Mouse (Mus musculus): Measurements from ENCODE around the gene Myo1g. TPM values are rescaled to one million over a fixed set of nuclear protein-coding genes. Genes with fewer than 3 reads are reported as not detected.

Gene Myo1g
- polyA plus RNA-seq, 1 experiment = 0.04 TPM

- Histone ChIP-seq H3K79me3 (ENCODE audit: low read depth) (peaks cover 28% of the 10 kb centered on the region), H3K79me2 (ENCODE audit: control insufficient read depth, insufficient read depth) (peaks cover 34% of the 10 kb centered on the region), H3K4me3 (ENCODE audit: insufficient read depth, poor library complexity, severe bottlenecking) (no peak overlapping the region), H3ac (ENCODE audit: control insufficient read depth, insufficient read length, low read depth) (no peak overlapping the region), H3K27me3 (ENCODE audit: control insufficient read depth, insufficient read depth, insufficient read length) (no peaks in the 10 kb centered on the region), H3K36me3 (ENCODE audit: control insufficient read depth, insufficient read depth) (peaks cover 26% of the 10 kb centered on the region)
- TF ChIP-seq MAX (IDR thresholded peaks at IDR 0.05) (no peak), CTCF (IDR thresholded peaks at IDR 0.05; ENCODE audit: control insufficient read depth, insufficient read depth, insufficient read length) (no peak), CEBPB (IDR thresholded peaks at IDR 0.05; ENCODE audit: low read depth) (peak; percentile 96), MYOD1 (IDR thresholded peaks at IDR 0.05; ENCODE audit: control insufficient read depth, insufficient read length, low read depth) (peak; percentile 99), FOSL1 (IDR thresholded peaks at IDR 0.05; ENCODE audit: insufficient read depth, low read length, poor library complexity, severe bottlenecking) (no peak)
These were observed 43.4 kb downstream of the Myo1g start for GRCm38 (mm10) chr11:6477350-6477749.

GRCm38 (mm10) chr11:6476876-6477275 lies 43.9 kb downstream of the Myo1g start:
- Histone ChIP-seq H3ac (ENCODE audit: control insufficient read depth, insufficient read length, low read depth) (no peak overlapping the region), H3K4me3 (ENCODE audit: insufficient read depth, poor library complexity, severe bottlenecking) (no peak overlapping the region)
- TF ChIP-seq MYOD1 (IDR thresholded peaks at IDR 0.05; ENCODE audit: control insufficient read depth, insufficient read length, low read depth) (no peak), MAX (IDR thresholded peaks at IDR 0.05) (no peak), CEBPB (IDR thresholded peaks at IDR 0.05; ENCODE audit: low read depth) (no peak), USF1 (IDR thresholded peaks at IDR 0.05; ENCODE audit: low read depth) (no peak), CTCF (IDR thresholded peaks at IDR 0.05; ENCODE audit: control insufficient read depth, insufficient read depth, insufficient read length) (no peak), MYOG (IDR thresholded peaks at IDR 0.05; ENCODE audit: control insufficient read depth, extremely low read depth, insufficient read length) (no peak), FOSL1 (IDR thresholded peaks at IDR 0.05; ENCODE audit: insufficient read depth, low read length, poor library complexity, severe bottlenecking) (no peak)

GRCm38 (mm10) chr11:6475867-6476484 lies 44.8 kb downstream of the Myo1g start, which contains the start of gene Purb:
TSS of gene Purb (minus strand) at chr11:6475917.
- Histone ChIP-seq H3K27me3 (ENCODE audit: control insufficient read depth, insufficient read depth, insufficient read length) (no peaks in the 10 kb centered on the region), H3ac (ENCODE audit: control insufficient read depth, insufficient read length, low read depth) (peak within 1 kb of the TSS; percentile 98), H3K36me3 (ENCODE audit: control insufficient read depth, insufficient read depth) (peaks cover 40% of the 10 kb centered on the region), H3K79me2 (ENCODE audit: control insufficient read depth, insufficient read depth) (peaks cover 48% of the 10 kb centered on the region), H3K79me3 (ENCODE audit: low read depth) (peaks cover 40% of the 10 kb centered on the region), H3K4me3 (ENCODE audit: insufficient read depth, poor library complexity, severe bottlenecking) (peak within 1 kb of the TSS; percentile 85)
- TF ChIP-seq MAX (IDR thresholded peaks at IDR 0.05) (no peak), CTCF (IDR thresholded peaks at IDR 0.05; ENCODE audit: control insufficient read depth, insufficient read depth, insufficient read length) (no peak), USF1 (IDR thresholded peaks at IDR 0.05; ENCODE audit: low read depth) (no peak), MYOD1 (IDR thresholded peaks at IDR 0.05; ENCODE audit: control insufficient read depth, insufficient read length, low read depth) (no peak), MYOG (IDR thresholded peaks at IDR 0.05; ENCODE audit: control insufficient read depth, extremely low read depth, insufficient read length) (no peak), CEBPB (IDR thresholded peaks at IDR 0.05; ENCODE audit: low read depth) (no peak), FOSL1 (IDR thresholded peaks at IDR 0.05; ENCODE audit: insufficient read depth, low read length, poor library complexity, severe bottlenecking) (no peak)

More at GRCm38 (mm10) chr11:6476876-6477275, 43.9 kb downstream of the Myo1g start:
- Histone ChIP-seq H3K79me3 (ENCODE audit: low read depth) (peaks cover 31% of the 10 kb centered on the region), H3K36me3 (ENCODE audit: control insufficient read depth, insufficient read depth) (peaks cover 31% of the 10 kb centered on the region), H3K27me3 (ENCODE audit: control insufficient read depth, insufficient read depth, insufficient read length) (no peaks in the 10 kb centered on the region), H3K79me2 (ENCODE audit: control insufficient read depth, insufficient read depth) (peaks cover 39% of the 10 kb centered on the region)

GRCm38 (mm10) chr11:6474874-6475731 lies 45.7 kb downstream of the Myo1g start:
- H3ac ChIP-seq (ENCODE audit: control insufficient read depth, insufficient read length, low read depth) = peak overlapping the region; percentile 98
- H3K79me3 ChIP-seq (ENCODE audit: low read depth) = peaks cover 49% of the 10 kb centered on the region
- peaks cover 48% of the 10 kb centered on the region for H3K36me3 ChIP-seq (ENCODE audit: control insufficient read depth, insufficient read depth)
- H3K79me2 ChIP-seq (ENCODE audit: control insufficient read depth, insufficient read depth) = peaks cover 56% of the 10 kb centered on the region
- TF ChIP-seq MYOD1 (IDR thresholded peaks at IDR 0.05; ENCODE audit: control insufficient read depth, insufficient read length, low read depth) = no peak
- TF ChIP-seq CTCF (IDR thresholded peaks at IDR 0.05; ENCODE audit: control insufficient read depth, insufficient read depth, insufficient read length) = no peak
- TF ChIP-seq USF1 (IDR thresholded peaks at IDR 0.05; ENCODE audit: low read depth) = no peak
- no peak for TF ChIP-seq FOSL1 (IDR thresholded peaks at IDR 0.05; ENCODE audit: insufficient read depth, low read length, poor library complexity, severe bottlenecking)
- no peak for TF ChIP-seq MYOG (IDR thresholded peaks at IDR 0.05; ENCODE audit: control insufficient read depth, extremely low read depth, insufficient read length)
- TF ChIP-seq MAX (IDR thresholded peaks at IDR 0.05) = no peak
- no peak for TF ChIP-seq CEBPB (IDR thresholded peaks at IDR 0.05; ENCODE audit: low read depth)
- no peaks in the 10 kb centered on the region for H3K27me3 ChIP-seq (ENCODE audit: control insufficient read depth, insufficient read depth, insufficient read length)
- peak overlapping the region; percentile 85 for H3K4me3 ChIP-seq (ENCODE audit: insufficient read depth, poor library complexity, severe bottlenecking)

- TF ChIP-seq CTCF (IDR thresholded peaks at IDR 0.05; ENCODE audit: control insufficient read depth, insufficient read depth, insufficient read length) = no peak
- H3ac ChIP-seq (ENCODE audit: control insufficient read depth, insufficient read length, low read depth) = peak overlapping the region; percentile 98
- H3K27me3 ChIP-seq (ENCODE audit: control insufficient read depth, insufficient read depth, insufficient read length) = no peaks in the 10 kb centered on the region
- H3K79me2 ChIP-seq (ENCODE audit: control insufficient read depth, insufficient read depth) = peaks cover 64% of the 10 kb centered on the region
- H3K36me3 ChIP-seq (ENCODE audit: control insufficient read depth, insufficient read depth) = peaks cover 54% of the 10 kb centered on the region
- H3K4me3 ChIP-seq (ENCODE audit: insufficient read depth, poor library complexity, severe bottlenecking) = peak overlapping the region; percentile 85
- H3K79me3 ChIP-seq (ENCODE audit: low read depth) = peaks cover 56% of the 10 kb centered on the region
These were observed 46.4 kb downstream of the Myo1g start for GRCm38 (mm10) chr11:6474381-6474780.

Data from C2C12 (cell line).